Mouse (Mus musculus) heart, embryonic 10.5 days (tissue): ENCODE results near the gene Slc35b1. TPM values are rescaled to one million over a fixed set of nuclear protein-coding genes. Genes with fewer than 3 reads are reported as not detected.

Experiments used
- DNase-seq: peaks from one replicate; pipeline ENCODE4 v3.0.0-alpha.2; 2017; ENCODE audit warnings: low spot score
- H3K27ac ChIP-seq: fragments of 300-500 bp; sonication (generic); 2 replicates; pipeline ENCODE4 v1.5.1; 2016; ENCODE audit warnings: mild to moderate bottlenecking
- H3K27me3 ChIP-seq: fragments of 300-500 bp; sonication (generic); 2 replicates; pipeline ENCODE4 v1.6.1; 2016; ENCODE audit warnings: mild to moderate bottlenecking; ENCODE audit not compliant: poor library complexity, insufficient read depth, severe bottlenecking
- H3K36me3 ChIP-seq: fragments of 300-500 bp; sonication (generic); 2 replicates; pipeline ENCODE4 v1.6.1; 2016; ENCODE audit warnings: mild to moderate bottlenecking, moderate library complexity
- H3K4me1 ChIP-seq: fragments of 300-500 bp; sonication (generic); 2 replicates; pipeline ENCODE4 v1.6.1; 2016; ENCODE audit warnings: mild to moderate bottlenecking
- H3K4me3 ChIP-seq: fragments of 300-500 bp; sonication (generic); 2 replicates; pipeline ENCODE4 v1.5.1; 2016; ENCODE audit warnings: mild to moderate bottlenecking, moderate library complexity
- H3K9me3 ChIP-seq: fragments of 300-500 bp; sonication (generic); 2 replicates; pipeline ENCODE4 v1.6.1; 2016; ENCODE audit warnings: mild to moderate bottlenecking, moderate library complexity
- WGBS: fragments of 180-500 bp; shearing (Covaris S2); methylation state at CpG from one replicate; pipeline ENCODE4 v1.1.7; 2016; 5-methylcytosine and 5-hydroxymethylcytosine counted together
- polyA plus RNA-seq: library from polyadenylated mRNA; unstranded; fragments of >200 nt; fragmentation: Nextera tagmentation; extraction: Ambion mirVana; gene quantifications from 2 replicates; pipeline ENCODE4 v1.2.1, GENCODE M21; 2016

The Slc35b1 gene
- polyA plus RNA-seq = 103 and 119 TPM in 2 replicates

DNA sequence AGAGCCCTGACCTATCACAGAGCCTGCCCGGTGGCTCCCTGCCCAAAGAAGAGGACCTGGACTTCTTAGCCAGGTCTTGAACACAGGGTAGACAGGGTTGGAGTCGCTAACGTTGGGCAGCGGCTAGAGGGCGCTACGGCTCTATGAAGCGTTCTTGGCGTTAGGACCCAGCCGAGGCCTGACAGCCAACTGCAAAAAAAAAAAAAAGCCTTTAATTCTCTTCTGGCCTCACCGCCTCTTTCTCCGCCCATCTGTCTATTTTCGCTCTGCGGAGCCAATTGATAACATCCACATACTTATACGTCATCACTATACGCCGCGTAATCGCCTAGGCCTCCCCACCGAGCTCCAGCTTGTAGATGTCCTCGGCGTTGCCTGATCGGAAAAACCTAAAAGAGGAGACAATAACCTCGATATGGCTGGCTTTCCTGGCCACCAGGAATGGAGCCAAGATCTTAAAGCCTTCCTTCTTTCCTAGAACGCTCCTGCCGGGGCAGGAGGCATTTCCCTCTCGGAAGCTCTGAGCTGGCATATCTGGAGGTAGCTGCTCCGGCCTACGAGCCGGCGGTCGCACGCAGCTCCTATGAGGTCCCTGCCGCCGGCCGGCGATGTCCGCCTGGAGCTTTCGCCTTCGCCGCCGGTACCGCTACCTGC lies at the start of gene Slc35b1:
Gene Slc35b1 (plus strand): TSS at position 374 of the 654 bp plus-strand sequence.
- under 1% methylated on average over 42 of the region's 42 CpGs for WGBS
- DNase-seq = peak; percentile 97
- Histone ChIP-seq H3K4me1 (peaks cover 7% of the 10 kb centered on the region), H3K36me3 (peaks cover 44% of the 10 kb centered on the region), H3K4me3 (peak within 1 kb of the TSS; percentile 77), H3K27ac (peak within 1 kb of the TSS; percentile 99), H3K27me3 (no peaks in the 10 kb centered on the region), H3K9me3 (no peaks in the 10 kb centered on the region)

DNA sequence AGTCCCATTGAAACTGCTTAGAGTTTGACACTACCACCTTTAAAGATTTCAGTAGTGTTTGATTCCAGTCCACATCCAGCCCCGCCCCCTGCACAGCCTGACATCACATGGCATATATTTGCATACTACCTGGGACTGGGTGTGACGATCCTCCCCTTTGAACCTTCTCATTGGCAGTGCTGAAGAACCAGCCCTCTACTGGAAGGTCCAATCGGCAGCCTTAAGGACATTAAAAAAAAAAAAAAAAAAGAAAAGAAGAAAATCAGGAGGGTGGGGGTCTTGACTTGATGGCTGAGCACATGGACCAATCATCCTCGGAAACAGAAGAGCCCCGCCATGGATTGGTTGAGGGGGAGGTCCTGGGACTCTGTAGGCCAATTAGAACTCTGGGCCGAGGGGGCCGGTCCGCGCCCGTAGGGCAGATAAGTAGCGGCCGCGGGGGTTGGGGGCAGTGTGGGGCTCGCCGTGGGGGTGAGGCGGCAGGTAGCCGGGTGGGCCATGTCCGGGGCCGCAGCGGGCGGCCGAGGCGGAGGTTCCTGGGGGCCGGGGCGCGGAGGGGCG lies 47.8 kb upstream of the Slc35b1 start, which contains the start of gene Fam117a:
Gene Fam117a (plus strand): TSS at position 451 of the 561 bp plus-strand sequence.
- Histone ChIP-seq H3K27me3 (0 out of 2 replicates have a peak, but pooled peaks cover 3% of the 10 kb centered on the region), H3K4me1 (peaks cover 25% of the 10 kb centered on the region), H3K36me3 (no peaks in the 10 kb centered on the region), H3K4me3 (peak within 1 kb of the TSS; percentile 96), H3K9me3 (no peaks in the 10 kb centered on the region), H3K27ac (peak within 1 kb of the TSS; percentile 93)
- DNase-seq = peak; percentile 97
- under 1% methylated on average over 23 of the region's 27 CpGs for whole genome bisulfite sequencing

DNA sequence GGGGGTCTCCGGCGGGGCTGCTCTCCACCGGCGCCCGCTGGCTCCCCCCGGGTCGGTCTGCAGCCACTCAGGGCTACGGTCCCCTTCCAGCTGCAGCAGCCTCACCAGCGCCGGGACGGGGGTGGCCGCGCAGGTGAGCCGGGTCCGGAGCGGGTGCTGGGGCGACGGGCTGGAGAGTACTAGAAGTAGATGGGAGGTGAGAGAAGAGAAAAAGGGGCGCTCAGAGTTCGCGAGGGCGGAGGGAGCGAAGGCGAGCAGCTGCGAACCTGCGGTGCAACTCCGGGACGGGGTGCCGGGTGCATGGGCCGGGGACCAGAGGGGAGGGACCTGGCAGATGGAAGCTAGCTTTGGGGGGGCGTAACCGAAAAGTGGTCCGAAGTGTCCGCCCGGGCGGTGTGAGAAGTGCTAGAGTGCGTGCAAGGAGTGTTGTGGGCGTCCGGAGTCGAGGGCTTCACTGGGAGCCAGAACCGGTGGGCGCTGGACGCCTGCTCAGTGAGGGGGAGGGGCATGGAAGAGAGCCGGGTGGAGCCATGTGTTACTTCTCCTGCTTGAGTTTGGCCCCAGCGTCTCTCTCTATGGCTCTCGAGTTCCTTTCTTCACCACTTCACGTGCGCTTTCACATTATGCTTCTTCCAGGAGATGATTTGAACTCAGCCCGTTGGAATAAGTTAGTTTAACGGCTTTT lies 47.2 kb upstream of the Slc35b1 start:
- Histone ChIP-seq H3K36me3 (no peaks in the 10 kb centered on the region), H3K4me1 (peaks cover 25% of the 10 kb centered on the region), H3K9me3 (no peaks in the 10 kb centered on the region), H3K27ac (peak overlapping the region; percentile 93), H3K27me3 (0 out of 2 replicates have a peak, but pooled peaks cover 3% of the 10 kb centered on the region), H3K4me3 (peak overlapping the region; percentile 96)
- peak; percentile 88 for DNase-seq
- under 1% methylated on average over 50 of the region's 50 CpGs for WGBS

DNA sequence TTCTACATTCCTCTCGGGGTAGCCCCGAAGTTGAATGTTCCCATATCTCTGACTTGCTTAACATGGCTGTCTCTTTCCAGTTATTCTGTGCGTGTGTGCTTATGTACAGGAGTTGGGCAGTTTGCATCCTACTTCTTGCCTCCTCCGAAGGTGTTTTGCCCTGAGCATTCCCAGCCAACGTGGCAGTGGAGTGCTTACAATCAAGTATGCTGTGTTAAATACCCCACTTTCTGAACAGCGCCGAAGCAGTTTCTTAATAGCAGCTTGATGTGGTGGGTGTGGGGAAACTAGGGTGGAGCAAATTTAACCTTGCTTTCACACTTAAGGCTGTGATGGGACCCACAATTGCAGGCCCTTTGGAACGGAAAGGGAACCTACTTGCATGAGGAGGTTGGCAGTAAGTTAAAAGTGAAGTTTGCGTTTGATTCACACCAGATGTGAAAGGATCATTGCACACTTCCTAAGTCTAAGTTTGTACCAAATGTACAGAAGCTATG lies 46.6 kb upstream of the Slc35b1 start:
- Histone ChIP-seq H3K4me1 (peaks cover 25% of the 10 kb centered on the region), H3K36me3 (no peaks in the 10 kb centered on the region), H3K9me3 (no peaks in the 10 kb centered on the region), H3K27me3 (0 out of 2 replicates have a peak, but pooled peaks cover 3% of the 10 kb centered on the region), H3K27ac (peak overlapping the region; percentile 93), H3K4me3 (peak overlapping the region; percentile 96)
- no peak for DNase-seq
- WGBS = 25% methylated on average over 9 of the region's 9 CpGs

DNA sequence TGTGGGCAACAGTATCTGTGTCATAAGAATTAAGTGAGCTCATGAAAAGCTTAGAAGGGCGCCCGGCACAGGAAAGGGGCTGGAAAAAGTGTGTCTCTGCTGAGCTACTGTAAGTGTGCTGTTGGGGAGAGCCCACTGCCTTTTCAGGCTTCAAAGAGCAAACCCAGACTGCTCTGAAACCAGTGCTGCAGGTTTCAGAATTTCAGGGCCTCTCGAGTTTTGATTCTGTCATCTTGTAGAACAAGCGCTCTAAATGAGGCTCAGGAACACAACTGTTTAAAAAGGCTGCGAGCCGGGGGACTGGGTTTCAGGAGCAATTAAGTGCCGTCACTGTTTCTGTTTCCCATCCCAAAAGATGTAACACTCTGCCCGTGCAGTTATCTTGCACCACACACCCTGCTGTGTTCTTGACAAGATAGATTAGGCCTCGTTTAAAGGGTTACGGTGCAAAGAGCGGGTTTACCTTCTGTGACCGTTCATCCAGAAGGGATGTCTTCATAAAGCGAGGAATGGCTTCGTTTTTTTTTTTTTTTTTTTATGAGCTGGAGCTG lies 44.9 kb upstream of the Slc35b1 start:
- H3K27ac ChIP-seq = peak overlapping the region; percentile 64
- no peaks in the 10 kb centered on the region for H3K9me3 ChIP-seq
- 8% methylated on average over 14 of the region's 14 CpGs for WGBS
- no peaks in the 10 kb centered on the region for H3K36me3 ChIP-seq
- H3K4me1 ChIP-seq = peaks cover 35% of the 10 kb centered on the region
- no peaks in the 10 kb centered on the region for H3K27me3 ChIP-seq
- peak; percentile 92 for DNase-seq
- H3K4me3 ChIP-seq = peak overlapping the region; percentile 96

DNA sequence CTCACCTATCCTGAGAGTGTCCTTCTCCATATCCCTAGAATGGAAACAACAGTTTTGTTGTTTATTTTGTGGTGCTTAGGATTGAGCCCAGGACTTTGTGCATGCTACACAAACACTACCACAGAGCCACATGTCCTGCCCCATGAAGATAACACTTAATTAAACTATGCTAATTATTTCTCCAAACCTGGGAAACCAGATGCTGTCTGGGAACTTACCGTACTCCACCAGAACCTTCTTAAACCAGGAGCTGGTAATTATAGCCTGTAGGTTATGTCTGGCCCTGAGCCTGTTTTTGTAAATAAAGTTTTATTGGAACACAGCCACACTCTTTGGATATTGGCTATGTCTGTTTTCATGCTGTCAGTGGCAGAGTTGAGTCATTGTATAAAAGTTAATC lies 44.2 kb upstream of the Slc35b1 start:
- Histone ChIP-seq H3K27me3 (no peaks in the 10 kb centered on the region), H3K4me1 (peaks cover 40% of the 10 kb centered on the region)

DNA sequence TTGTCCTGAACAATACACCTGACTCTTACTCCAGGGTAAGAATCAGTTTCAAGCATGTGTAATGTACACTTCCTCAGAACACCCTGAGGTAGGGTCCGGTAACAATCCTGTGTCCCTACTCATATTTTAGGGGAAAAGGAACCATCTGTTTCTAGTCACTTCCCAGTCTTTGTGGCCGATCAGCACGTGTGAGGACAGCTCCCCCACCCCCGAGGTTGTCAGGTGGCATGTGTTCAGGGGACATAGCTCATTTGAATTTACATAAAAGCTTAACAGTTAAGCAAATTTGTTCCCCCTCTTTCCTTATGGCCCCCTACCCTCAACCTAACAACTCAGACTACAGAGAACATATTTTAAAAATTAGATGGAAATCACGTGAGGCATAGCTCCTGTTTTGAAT lies 43.8 kb upstream of the Slc35b1 start:
- Histone ChIP-seq H3K4me3 (peak overlapping the region; percentile 96; the same call in 1 of the 2 replicates), H3K27me3 (no peaks in the 10 kb centered on the region), H3K9me3 (no peaks in the 10 kb centered on the region), H3K4me1 (peaks cover 41% of the 10 kb centered on the region), H3K36me3 (no peaks in the 10 kb centered on the region), H3K27ac (no peak overlapping the region; the same call in 1 of the 2 replicates)
- 61% methylated on average over 5 of the region's 5 CpGs for WGBS
- no peak for DNase-seq

More for the DNA sequence above, 44.2 kb upstream of the Slc35b1 start:
- H3K36me3 ChIP-seq = no peaks in the 10 kb centered on the region
- no peak for DNase-seq
- H3K9me3 ChIP-seq = no peaks in the 10 kb centered on the region
- peak overlapping the region; percentile 96; the same call in 1 of the 2 replicates for H3K4me3 ChIP-seq
- H3K27ac ChIP-seq = 0 out of 2 replicates have a peak overlapping the region, but pooled peaks have one; percentile 64
- WGBS = 64% methylated on average over 1 of the region's 1 CpGs

DNA sequence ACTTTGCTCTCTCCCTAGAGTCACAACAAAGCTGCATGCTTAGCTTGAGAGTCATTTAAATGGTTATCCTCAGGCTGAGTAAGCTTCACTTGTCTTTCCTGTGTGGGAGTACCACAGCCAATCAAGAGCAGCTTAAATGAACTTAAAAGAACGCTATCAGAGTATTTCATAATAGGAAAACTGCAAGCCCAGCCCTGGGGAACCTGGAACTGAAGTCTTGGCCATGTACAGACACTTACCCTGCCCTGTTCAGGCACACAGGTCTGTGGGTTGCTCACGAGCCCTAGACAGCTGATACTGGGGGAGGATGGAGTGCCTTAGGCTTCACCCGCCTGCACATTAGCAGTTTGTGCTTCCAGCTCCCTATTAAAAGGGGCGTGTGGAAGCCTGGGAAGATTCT lies 41.3 kb upstream of the Slc35b1 start:
- WGBS = 69% methylated on average over 4 of the region's 4 CpGs
- H3K27ac ChIP-seq = no peak overlapping the region
- peaks cover 13% of the 10 kb centered on the region for H3K36me3 ChIP-seq
- peaks cover 33% of the 10 kb centered on the region for H3K4me1 ChIP-seq
- H3K4me3 ChIP-seq = no peak overlapping the region
- no peaks in the 10 kb centered on the region for H3K9me3 ChIP-seq
- H3K27me3 ChIP-seq = no peaks in the 10 kb centered on the region
- DNase-seq = no peak

DNA sequence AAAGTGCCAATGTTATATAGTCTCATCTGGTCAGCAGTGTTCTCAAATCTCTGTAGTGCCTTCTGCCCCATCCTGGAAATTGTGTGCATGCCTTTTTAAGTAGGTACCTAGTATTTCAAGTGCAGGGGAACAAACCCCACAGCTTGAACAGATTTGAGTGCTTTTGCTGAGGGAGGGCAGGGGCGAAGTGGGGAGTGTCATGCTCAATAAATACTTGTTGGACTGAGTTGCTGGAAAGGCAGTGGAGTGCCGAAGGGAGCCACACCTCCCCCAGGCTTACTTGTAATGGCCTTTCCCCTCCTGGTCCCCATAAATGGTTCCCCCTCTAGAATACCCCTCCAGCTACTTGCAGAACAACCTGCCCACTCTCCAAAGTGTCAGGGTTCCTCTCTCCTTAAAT lies 40.3 kb upstream of the Slc35b1 start:
- no peaks in the 10 kb centered on the region for H3K9me3 ChIP-seq
- H3K27ac ChIP-seq = no peak overlapping the region
- H3K4me3 ChIP-seq = no peak overlapping the region
- peaks cover 24% of the 10 kb centered on the region for H3K4me1 ChIP-seq
- 86% methylated on average over 2 of the region's 2 CpGs for WGBS
- H3K27me3 ChIP-seq = no peaks in the 10 kb centered on the region
- peaks cover 21% of the 10 kb centered on the region for H3K36me3 ChIP-seq
- DNase-seq = no peak

DNA sequence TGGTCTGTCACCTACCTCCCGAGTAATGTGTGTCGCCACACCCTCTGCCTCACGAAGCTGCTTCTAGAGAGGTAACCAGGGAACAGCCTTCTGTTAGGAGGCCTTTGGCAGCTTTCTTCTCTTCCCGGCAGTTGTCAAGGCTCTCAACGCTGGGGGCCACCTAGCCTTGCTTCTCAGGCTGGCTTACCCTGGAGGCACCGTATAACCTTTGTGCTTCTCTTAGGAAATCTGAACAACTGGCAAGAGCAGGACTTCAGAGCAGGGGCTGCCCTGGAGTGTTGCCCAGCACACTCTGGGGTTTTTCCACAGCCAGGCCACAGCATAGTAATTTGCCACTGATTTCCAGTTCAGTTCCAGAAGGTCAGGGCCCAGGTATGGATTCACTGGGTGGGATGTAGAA lies 34.2 kb upstream of the Slc35b1 start:
- 62% methylated on average over 6 of the region's 6 CpGs for WGBS
- Histone ChIP-seq H3K4me1 (peaks cover 7% of the 10 kb centered on the region), H3K36me3 (peaks cover 21% of the 10 kb centered on the region), H3K27me3 (no peaks in the 10 kb centered on the region), H3K27ac (no peak overlapping the region), H3K9me3 (no peaks in the 10 kb centered on the region), H3K4me3 (no peak overlapping the region)
- DNase-seq = no peak

DNA sequence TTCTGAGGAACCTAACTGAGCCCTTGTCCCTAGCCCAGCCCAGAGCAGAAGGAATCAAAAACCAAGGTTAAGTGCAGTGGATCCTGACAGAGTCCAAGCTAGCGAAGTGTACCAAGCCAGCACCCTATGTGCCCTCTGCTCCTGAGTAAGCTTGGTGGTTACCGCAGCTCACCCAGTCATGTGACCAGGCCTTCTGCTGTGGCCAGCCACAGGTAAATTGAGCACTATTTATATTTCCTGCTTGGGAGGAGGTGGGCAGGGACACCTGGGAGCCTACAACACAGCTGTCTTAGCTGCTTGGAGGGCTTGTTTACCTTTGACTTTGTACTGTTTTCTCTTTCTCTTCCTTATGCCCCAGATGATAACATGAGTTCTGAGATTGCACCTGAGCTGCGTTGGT lies 33.5 kb upstream of the Slc35b1 start:
- 82% methylated on average over 3 of the region's 3 CpGs for WGBS
- Histone ChIP-seq H3K27me3 (no peaks in the 10 kb centered on the region), H3K4me3 (no peak overlapping the region), H3K36me3 (peaks cover 21% of the 10 kb centered on the region), H3K4me1 (peaks cover 10% of the 10 kb centered on the region), H3K9me3 (no peaks in the 10 kb centered on the region), H3K27ac (no peak overlapping the region)
- DNase-seq = no peak

DNA sequence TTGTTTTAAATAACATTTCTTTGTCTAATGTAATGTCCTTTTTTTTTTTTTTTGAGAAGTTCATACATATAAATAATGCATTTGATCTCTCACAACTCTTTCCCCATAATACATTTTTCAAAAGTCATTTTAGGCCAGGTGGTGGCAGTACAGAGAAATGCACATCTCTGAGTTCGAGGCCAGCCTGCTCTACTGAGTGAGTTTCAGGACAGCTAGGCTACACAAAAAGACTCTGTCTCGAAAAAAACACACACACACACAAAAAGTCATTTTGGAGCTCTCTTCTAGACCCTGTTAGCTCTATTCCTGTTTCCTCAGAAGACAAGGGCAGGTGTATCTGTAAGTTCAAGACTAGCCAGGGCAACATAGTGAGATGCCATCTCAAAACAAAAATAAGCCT lies 31.8 kb upstream of the Slc35b1 start:
- Histone ChIP-seq H3K4me3 (no peak overlapping the region), H3K36me3 (peaks cover 12% of the 10 kb centered on the region), H3K4me1 (peaks cover 18% of the 10 kb centered on the region), H3K9me3 (no peaks in the 10 kb centered on the region), H3K27me3 (no peaks in the 10 kb centered on the region), H3K27ac (no peak overlapping the region)
- DNase-seq = no peak
- 86% methylated on average over 2 of the region's 2 CpGs for WGBS
